Mouse (Mus musculus): ENCODE data around the gene Atp8a2.

DNA sequence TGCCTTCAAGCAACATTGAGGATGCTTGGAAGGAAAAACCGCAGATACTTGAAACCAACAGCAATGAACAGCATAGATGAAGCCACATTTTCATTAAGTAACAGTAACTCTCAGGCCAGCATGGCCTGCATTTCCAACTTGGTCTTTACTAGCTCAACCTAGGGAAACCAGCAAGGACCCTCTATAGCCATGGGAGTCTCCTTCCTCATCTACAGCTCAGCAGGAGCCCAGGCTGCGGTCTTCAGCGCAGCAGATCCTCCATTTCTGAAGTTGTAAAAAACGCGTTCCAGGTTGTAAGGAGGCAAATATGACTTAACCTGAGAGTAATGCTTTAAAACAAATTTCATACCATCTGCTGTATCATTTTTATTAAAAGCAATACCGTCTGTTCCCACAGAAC is 447.0 kb downstream of the Atp8a2 start:
- no peak for TF ChIP-seq CTCF (IDR thresholded peaks at IDR 0.05; ENCODE audit: low read depth)
- no peak for TF ChIP-seq EP300 (IDR thresholded peaks at IDR 0.05; ENCODE audit: low read depth)

All from heart, postnatal 0 days (tissue).